ENCODE assay signal across 9 mouse cellular contexts in the genomic region with DNA sequence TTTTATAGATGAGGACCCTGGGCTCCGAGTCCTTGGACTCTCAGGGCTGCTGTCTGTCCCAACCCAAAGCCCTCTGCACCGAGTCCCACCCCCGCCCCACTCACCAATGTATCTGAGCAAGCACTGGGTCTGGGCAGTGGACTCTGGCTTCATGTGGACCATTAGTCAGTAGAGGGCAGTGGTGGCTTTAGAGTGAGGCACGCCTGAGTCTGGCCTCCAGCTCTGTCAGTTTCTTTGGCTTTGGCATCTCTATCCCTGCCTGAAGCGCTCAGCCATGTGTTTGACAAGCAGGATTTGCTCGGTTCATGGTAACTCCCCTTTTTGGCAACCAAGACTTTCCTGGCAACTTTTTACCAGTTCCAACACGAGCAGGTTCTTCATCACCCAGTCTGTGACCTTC.
DNase-seq lines count a peak whose midpoint lies in the region; ATAC-seq lines count a peak whose summit lies in the region.
"Had no signal": no experiment of that assay in that cellular context is flagged by ENCODE, and none has a peak within 500 bp of the region (broad histone marks: within the 10 kb centered on the region; RNA-seq: fewer than 3 reads in every experiment).

No protein-coding gene starts in this region.

- WGBS in hindbrain, embryonic 15.5 days: 39% methylated on average over 7 of the region's 7 CpGs

- H3K27ac ChIP-seq in hindbrain, embryonic 15.5 days (replicated peaks): no peak overlapping the region
- H3K27ac ChIP-seq: liver, embryonic 13.5 days had no signal

- DNase-seq in cerebellum, adult 11 months: peak; percentile 32
- DNase-seq in kidney, postnatal 10 days: peak; percentile 33
- DNase-seq in kidney, adult 11 months: no peak
- peak; percentile 60 for DNase-seq in brain, adult 2 months (ENCODE audit: low read depth, low spot score)
- no peak for DNase-seq in ovary, postnatal 10 days (ENCODE audit: low spot score)
- DNase-seq: liver, embryonic 13.5 days had no signal

- H3K4me2 ChIP-seq in hindbrain, embryonic 15.5 days: no peak overlapping the region
- H3K4me2 ChIP-seq: liver, embryonic 13.5 days had no signal

- no peaks in the 10 kb centered on the region for H3K27me3 ChIP-seq in hindbrain, embryonic 15.5 days
- H3K27me3 ChIP-seq: liver, embryonic 13.5 days had no signal

- no peak; the same call in 1 of the 2 replicates for ATAC-seq in cerebellum, adult (ENCODE audit: insufficient number of reproducible peaks, low FRiP score, low TSS enrichment)
- ATAC-seq in hindbrain, embryonic 15.5 days (ENCODE audit: low FRiP score, low read depth): peak; percentile 47; the same call in 1 of the 2 replicates
- ATAC-seq in granulocyte monocyte progenitor cell, adult 5-6 weeks (replicated peaks; ENCODE audit: poor library complexity, severe bottlenecking): no peak

- H3K9me3 ChIP-seq in hindbrain, embryonic 15.5 days: no peaks in the 10 kb centered on the region
- H3K9me3 ChIP-seq: liver, embryonic 13.5 days had no signal

- H3K4me3 ChIP-seq in hindbrain, embryonic 15.5 days: no peak overlapping the region
- H3K4me3 ChIP-seq: liver, embryonic 13.5 days had no signal

- H3K9ac ChIP-seq in hindbrain, embryonic 15.5 days: no peak overlapping the region
- H3K9ac ChIP-seq: liver, embryonic 13.5 days had no signal

- no peaks in the 10 kb centered on the region for H3K36me3 ChIP-seq in hindbrain, embryonic 15.5 days
- H3K36me3 ChIP-seq: liver, embryonic 13.5 days had no signal

- H3K4me1 ChIP-seq in hindbrain, embryonic 15.5 days (replicated peaks): peaks cover 8% of the 10 kb centered on the region; the same call in 1 of the 2 replicates
- H3K4me1 ChIP-seq: liver, embryonic 13.5 days had no signal

Comparison
In these comparisons a context has a peak if more than half of its experiments do, and no peak if none do; other contexts are left out.
1. DNase-seq: peak in cerebellum, adult 11 months (single experiment), kidney, postnatal 10 days (single experiment) and brain, adult 2 months (single experiment); none in kidney, adult 11 months (single experiment) and ovary, postnatal 10 days (single experiment).